Mouse (Mus musculus): ENCODE measurements at regions not wholly inside any gene's neighbourhood (a gene's known extent, or its start where the extent isn't known, plus 50 kb on each side); places are given as distances from the start of the nearest gene placed in this dataset.
"Not testable (repeated sequence)": the region's sequence is repeated elsewhere in the genome, so short reads cannot be mapped to it uniquely, and the experiment has no call there.

- no peak overlapping the region for H3K4me3 ChIP-seq (ENCODE audit: insufficient read depth, low read depth, low read length)
- H3K27ac ChIP-seq (replicated peaks; ENCODE audit: low read depth, low read length), result no peak overlapping the region
- no peaks in the 10 kb centered on the region for H3K4me1 ChIP-seq (ENCODE audit: control insufficient read depth, insufficient read depth, insufficient read length, low read length)
These were observed 52.2 kb downstream of the Gm9817 start for GRCm38 (mm10) chr13:45130516-45131249.

DNA sequence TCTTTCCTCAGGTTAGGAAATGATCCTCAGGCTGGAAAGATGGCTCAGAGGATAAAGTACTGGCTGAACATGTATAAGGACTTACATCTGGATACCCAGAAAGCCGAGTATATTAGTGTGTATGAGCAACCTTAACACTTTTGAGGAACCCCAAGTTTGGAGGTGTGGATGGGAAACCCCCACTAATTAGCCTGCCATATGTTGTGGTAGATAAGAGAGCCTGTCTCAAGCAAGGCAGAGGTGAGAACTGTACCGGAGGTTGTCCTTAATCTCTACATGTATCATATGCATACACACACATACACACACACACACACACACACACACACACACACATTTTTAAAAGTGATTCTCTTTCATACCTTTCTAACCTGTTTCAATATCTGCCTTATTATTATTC lies 62.1 kb downstream of the Gm9817 start:
- Histone ChIP-seq H3K27ac (replicated peaks; ENCODE audit: low read depth, low read length) (no peak overlapping the region), H3K4me3 (ENCODE audit: insufficient read depth, low read depth, low read length) (no peak overlapping the region), H3K4me1 (ENCODE audit: control insufficient read depth, insufficient read depth, insufficient read length, low read length) (no peaks in the 10 kb centered on the region)

DNA sequence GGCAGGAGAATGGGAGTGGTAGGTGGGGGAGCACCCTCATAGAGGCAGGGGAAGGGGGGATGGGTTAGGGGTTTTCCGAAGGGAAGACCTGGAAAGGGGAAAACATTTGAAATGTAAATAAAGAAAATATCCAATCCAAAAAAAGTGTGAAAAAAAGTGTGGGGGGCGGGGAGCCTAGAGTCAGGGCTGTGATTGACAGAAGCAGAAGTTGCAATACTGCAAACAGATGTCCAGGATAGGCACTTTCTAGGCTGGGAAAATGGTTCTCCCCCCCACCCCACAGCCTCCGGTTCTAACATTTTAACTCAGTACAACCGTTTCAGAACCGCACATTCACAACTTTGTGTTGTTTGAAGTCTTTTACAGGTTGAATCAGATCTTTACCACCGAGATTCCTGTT lies 66.6 kb downstream of the Gm9817 start:
- Histone ChIP-seq H3K27ac (replicated peaks; ENCODE audit: low read depth, low read length) (no peak overlapping the region), H3K4me1 (ENCODE audit: control insufficient read depth, insufficient read depth, insufficient read length, low read length) (no peaks in the 10 kb centered on the region), H3K4me3 (ENCODE audit: insufficient read depth, low read depth, low read length) (no peak overlapping the region)

DNA sequence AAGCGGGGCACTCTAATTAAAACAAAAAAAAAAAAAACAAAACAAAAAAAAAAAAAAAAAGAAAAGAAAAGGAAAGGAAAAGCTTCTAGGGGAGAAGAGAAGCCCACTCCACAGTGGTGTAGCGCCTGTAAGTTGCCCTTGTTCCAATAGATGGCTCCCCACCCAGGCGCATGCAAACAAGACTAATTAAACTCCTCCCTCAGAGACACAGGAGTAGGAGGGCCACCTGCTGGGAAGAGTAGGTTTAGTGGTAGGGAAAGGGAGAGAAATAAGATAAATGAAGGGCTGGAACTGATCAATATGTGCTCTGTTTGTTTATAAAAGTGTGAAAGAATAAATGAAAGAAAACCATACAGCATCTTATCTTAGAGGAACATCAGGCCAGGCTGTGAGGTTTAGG lies 77.7 kb downstream of the Gm9817 start:
- Histone ChIP-seq H3K27ac (replicated peaks; ENCODE audit: low read depth, low read length) (no peak overlapping the region), H3K4me1 (ENCODE audit: control insufficient read depth, insufficient read depth, insufficient read length, low read length) (no peaks in the 10 kb centered on the region), H3K4me3 (ENCODE audit: insufficient read depth, low read depth, low read length) (no peak overlapping the region)

DNA sequence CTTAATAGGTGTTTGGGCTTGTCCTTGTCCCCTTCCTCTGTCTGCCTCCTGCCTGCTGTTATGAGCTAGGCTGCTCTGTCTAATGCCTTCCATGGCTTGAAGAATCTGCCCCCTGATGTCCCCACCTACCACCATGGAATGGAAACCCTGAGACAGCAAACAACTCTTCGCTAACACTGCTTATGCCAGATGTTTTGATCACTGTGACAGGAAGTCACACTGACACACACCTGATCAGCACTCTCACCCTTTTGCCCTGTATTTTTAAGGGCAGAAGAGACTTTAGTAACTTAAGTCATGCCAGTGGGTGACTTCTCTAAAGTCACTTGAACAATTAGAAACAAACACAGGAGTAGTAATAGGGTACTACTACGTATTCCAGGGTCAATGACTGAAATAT lies 78.5 kb downstream of the Gm9817 start:
- no peaks in the 10 kb centered on the region for H3K4me1 ChIP-seq (ENCODE audit: control insufficient read depth, insufficient read depth, insufficient read length, low read length)
- no peak overlapping the region for H3K27ac ChIP-seq (replicated peaks; ENCODE audit: low read depth, low read length)
- H3K4me3 ChIP-seq (ENCODE audit: insufficient read depth, low read depth, low read length), result no peak overlapping the region

DNA sequence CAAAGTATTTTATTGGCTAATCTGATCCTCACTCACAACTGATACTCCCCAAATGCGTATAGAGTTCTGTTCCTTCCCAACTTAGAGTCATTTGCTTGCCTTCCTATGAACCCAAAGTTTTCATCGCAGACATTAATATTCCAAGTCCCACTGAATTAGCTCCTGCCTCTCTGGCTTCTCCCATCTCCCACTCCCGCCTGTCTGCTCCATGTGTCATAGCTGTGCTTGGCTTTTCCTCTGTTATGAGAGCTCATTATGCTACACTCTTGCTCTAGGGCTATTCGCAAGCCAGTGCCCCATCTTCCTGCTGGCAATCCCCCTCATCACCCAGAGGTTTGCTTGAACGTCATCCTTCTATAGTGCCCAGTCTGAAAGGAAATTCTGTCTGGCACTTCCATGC lies 81.8 kb downstream of the Gm9817 start:
- Histone ChIP-seq H3K4me1 (ENCODE audit: control insufficient read depth, insufficient read depth, insufficient read length, low read length) (no peaks in the 10 kb centered on the region), H3K27ac (replicated peaks; ENCODE audit: low read depth, low read length) (no peak overlapping the region), H3K4me3 (ENCODE audit: insufficient read depth, low read depth, low read length) (no peak overlapping the region)

GRCm38 (mm10) chr13:45164001-45164778 lies 85.7 kb downstream of the Gm9817 start:
- H3K27ac ChIP-seq (replicated peaks; ENCODE audit: low read depth, low read length), result no peak overlapping the region
- H3K4me3 ChIP-seq (ENCODE audit: insufficient read depth, low read depth, low read length), result no peak overlapping the region
- H3K4me1 ChIP-seq (ENCODE audit: control insufficient read depth, insufficient read depth, insufficient read length, low read length), result no peaks in the 10 kb centered on the region

DNA sequence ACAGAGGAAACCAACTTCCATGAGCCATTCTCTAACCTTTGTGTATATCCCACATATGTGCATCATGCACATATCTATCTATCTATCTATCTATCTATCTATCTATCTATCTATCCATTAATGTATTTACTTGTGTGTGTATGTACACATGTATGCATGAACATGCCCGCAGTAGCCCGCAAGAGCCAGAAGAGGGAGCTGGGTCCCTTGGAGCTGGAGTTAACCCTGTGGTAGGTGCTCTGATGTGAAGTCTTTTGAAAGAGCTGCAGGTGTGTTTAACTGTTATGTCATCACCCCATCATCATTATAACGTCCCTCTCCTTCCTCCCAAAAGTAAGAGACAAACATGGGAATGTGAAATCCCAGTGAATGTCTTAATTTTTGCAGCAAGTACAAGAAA lies 86.7 kb downstream of the Gm9817 start:
- Histone ChIP-seq H3K27ac (replicated peaks; ENCODE audit: low read depth, low read length) (no peak overlapping the region), H3K4me1 (ENCODE audit: control insufficient read depth, insufficient read depth, insufficient read length, low read length) (no peaks in the 10 kb centered on the region), H3K4me3 (ENCODE audit: insufficient read depth, low read depth, low read length) (no peak overlapping the region)

GRCm38 (mm10) chr13:45169716-45170115 lies 91.2 kb downstream of the Gm9817 start:
- Histone ChIP-seq H3K27ac (replicated peaks; ENCODE audit: low read depth, low read length) (no peak overlapping the region), H3K4me3 (ENCODE audit: insufficient read depth, low read depth, low read length) (no peak overlapping the region)

GRCm38 (mm10) chr13:45173139-45173538 lies 94.6 kb downstream of the Gm9817 start:
- Histone ChIP-seq H3K4me1 (ENCODE audit: control insufficient read depth, insufficient read depth, insufficient read length, low read length) (no peaks in the 10 kb centered on the region), H3K27ac (replicated peaks; ENCODE audit: low read depth, low read length) (no peak overlapping the region), H3K4me3 (ENCODE audit: insufficient read depth, low read depth, low read length) (no peak overlapping the region)

More at GRCm38 (mm10) chr13:45169716-45170115, 91.2 kb downstream of the Gm9817 start:
- no peaks in the 10 kb centered on the region for H3K4me1 ChIP-seq (ENCODE audit: control insufficient read depth, insufficient read depth, insufficient read length, low read length)

DNA sequence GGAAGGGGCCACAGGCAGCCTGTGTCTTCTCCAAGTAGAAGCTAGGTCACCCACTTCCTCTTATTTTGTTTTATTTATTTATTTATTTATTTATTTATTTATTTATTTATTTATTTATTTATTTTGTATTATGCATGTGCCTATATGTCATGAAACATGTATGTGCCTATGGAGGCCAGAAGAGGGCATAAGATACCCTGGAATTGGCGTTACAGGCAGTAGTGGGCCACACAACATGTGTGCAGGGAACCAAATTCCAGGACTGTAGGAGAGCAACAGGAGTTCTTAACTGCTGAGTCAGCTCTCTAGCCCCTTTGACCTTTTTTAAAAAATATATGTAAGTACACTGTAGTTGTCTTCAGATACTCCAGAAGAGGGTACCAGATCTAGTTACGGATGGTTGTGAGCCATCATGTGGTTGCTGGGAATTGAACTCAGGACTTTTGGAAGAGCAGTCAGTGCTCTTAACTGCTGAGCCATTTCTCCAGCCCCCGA lies 97.3 kb downstream of the Gm9817 start:
- H3K27ac ChIP-seq (replicated peaks; ENCODE audit: low read depth, low read length); H3K4me3 ChIP-seq (ENCODE audit: insufficient read depth, low read depth, low read length); H3K4me1 ChIP-seq (ENCODE audit: control insufficient read depth, insufficient read depth, insufficient read length, low read length): not testable (repeated sequence)

DNA sequence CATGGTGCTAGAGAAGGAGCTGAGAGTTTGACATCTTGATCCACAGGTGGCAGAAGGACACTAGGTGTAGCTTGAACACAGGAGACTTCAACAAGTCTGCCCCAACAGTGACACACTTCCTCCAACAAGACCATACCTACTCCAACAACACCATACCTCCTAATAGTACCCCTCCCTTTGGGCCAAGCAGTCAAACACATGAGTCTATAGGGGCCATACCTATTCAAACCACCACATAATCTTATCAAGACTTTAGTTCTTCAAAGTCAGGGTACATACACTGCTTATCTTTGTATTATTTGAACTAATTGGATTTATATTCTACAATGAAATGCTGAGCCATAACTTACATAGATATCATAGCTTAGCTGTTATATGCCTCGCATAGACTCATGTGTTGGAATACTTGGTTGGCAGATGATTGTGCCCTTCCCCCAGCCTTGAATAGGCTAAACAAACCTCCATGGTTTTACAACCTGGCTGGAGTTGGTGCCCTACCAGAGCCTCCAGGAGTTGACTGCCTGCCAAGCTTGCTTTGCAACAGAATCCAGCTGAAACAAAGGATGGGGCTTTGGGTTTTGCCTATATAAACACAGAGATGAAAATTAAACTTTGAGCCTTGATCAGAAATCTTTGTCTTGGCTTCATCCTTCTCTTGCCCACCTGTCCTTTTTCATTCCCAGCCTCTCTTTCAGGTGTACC lies 103.2 kb downstream of the Gm9817 start:
- no peak overlapping the region for H3K27ac ChIP-seq (replicated peaks; ENCODE audit: low read depth, low read length)
- H3K4me3 ChIP-seq (ENCODE audit: insufficient read depth, low read depth, low read length), result no peak overlapping the region
- H3K4me1 ChIP-seq (ENCODE audit: control insufficient read depth, insufficient read depth, insufficient read length, low read length), result no peaks in the 10 kb centered on the region

- H3K4me1 ChIP-seq (ENCODE audit: control insufficient read depth, insufficient read depth, insufficient read length, low read length), result peaks cover 6% of the 10 kb centered on the region
- no peak overlapping the region for H3K4me3 ChIP-seq (ENCODE audit: insufficient read depth, low read depth, low read length)
- H3K27ac ChIP-seq (replicated peaks; ENCODE audit: low read depth, low read length), result no peak overlapping the region
These were observed 110.9 kb downstream of the Gm9817 start for GRCm38 (mm10) chr13:45189389-45189788.

GRCm38 (mm10) chr13:45190151-45190550 lies 111.7 kb downstream of the Gm9817 start:
- Histone ChIP-seq H3K4me1 (ENCODE audit: control insufficient read depth, insufficient read depth, insufficient read length, low read length) (peaks cover 6% of the 10 kb centered on the region), H3K4me3 (ENCODE audit: insufficient read depth, low read depth, low read length) (no peak overlapping the region), H3K27ac (replicated peaks; ENCODE audit: low read depth, low read length) (no peak overlapping the region)

DNA sequence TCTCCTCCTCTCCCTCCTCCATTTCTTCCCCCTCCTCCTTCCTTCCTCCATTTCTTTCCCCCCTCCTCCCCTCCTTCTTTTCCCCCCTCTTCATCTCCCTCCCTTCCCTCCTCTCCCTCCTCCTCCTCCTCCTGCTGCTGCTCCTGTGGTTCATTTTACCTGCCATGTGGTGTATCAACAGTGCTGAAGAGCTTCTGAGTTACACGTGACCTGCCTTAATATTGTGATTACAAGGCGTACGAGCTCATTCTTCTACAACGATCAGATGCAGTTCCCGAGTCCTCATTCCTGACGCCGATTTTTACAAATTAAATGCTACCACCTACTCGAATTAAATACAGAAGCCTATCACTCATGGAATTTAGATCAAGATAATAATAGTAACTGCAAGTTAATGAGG lies 113.6 kb downstream of the Gm9817 start:
- Histone ChIP-seq H3K4me1 (ENCODE audit: control insufficient read depth, insufficient read depth, insufficient read length, low read length) (peaks cover 6% of the 10 kb centered on the region), H3K4me3 (ENCODE audit: insufficient read depth, low read depth, low read length) (no peak overlapping the region), H3K27ac (replicated peaks; ENCODE audit: low read depth, low read length) (no peak overlapping the region)
